Mouse (Mus musculus) heart, postnatal 36 days (tissue): ENCODE results near the gene Alox12. TPM values are rescaled to one million over a fixed set of nuclear protein-coding genes. Genes with fewer than 3 reads are reported as not detected.

Experiments
- DNase-seq, 2 experiments: peaks; one replicate each; pipeline ENCODE4 v3.0.0; 2021 to 2022
- intact Hi-C: fragments of 180-260 bp; cut with DNase I; formaldehyde crosslinking; loops from one replicate; pipeline ENCODE4 v1.15.1; 2025
- total RNA-seq, 2 experiments: library from RNA; stranded (reverse); gene quantifications; 2 replicates each; pipeline ENCODE4 v1.2.3; 2021

The Alox12 gene
- total RNA-seq, 2 experiments from 2014 or later = 2.5 to 3.7 TPM

GRCm38 (mm10) chr11:70247136-70247845 is 7.9 kb downstream of the Alox12 start:
- intact Hi-C loops = no loop called here
- DNase-seq = peak; percentile 72 to 74

GRCm38 (mm10) chr11:70242591-70242990 is 12.6 kb downstream of the Alox12 start:
- no peak for DNase-seq
- intact Hi-C loops = no loop called here

- peak; percentile 84 to 92 for DNase-seq
- intact Hi-C loops = loop anchor here (10.0 kb wide), 2 partner anchors 405 to 825 kb away; partner anchors contain the start of genes Kdm6b, Rnf167 and Slc25a11
Observed at GRCm38 (mm10) chr11:70239541-70240279, 15.4 kb downstream of the Alox12 start, which contains the start of the genes Gm21988 and Rnasek. TSS of gene Gm21988 (minus strand) at chr11:70239830. TSS of gene Rnasek (minus strand) at chr11:70239842.

GRCm38 (mm10) chr11:70238591-70239440 is 16.3 kb downstream of the Alox12 start:
- peak in 1 of 2 experiments; percentile 34 for DNase-seq
- intact Hi-C loops = loop anchor here (10.0 kb wide), 2 partner anchors 406 to 824 kb away; partner anchors contain the start of genes Kdm6b, Rnf167 and Slc25a11

GRCm38 (mm10) chr11:70237457-70238167 is 17.5 kb downstream of the Alox12 start, which contains the start of gene 0610010K14Rik:
TSS of gene 0610010K14Rik (minus strand) at chr11:70237914.
- intact Hi-C loops = loop anchor here (10.0 kb wide), 2 partner anchors 407 to 823 kb away; partner anchors contain the start of genes Kdm6b, Rnf167 and Slc25a11
- peak; percentile 99 for DNase-seq

- intact Hi-C loops = loop anchor here (10.0 kb wide), 2 partner anchors 408 to 822 kb away; partner anchors contain the start of genes Kdm6b, Rnf167 and Slc25a11
- DNase-seq = peak in 1 of 2 experiments; percentile 32
Observed at GRCm38 (mm10) chr11:70236717-70237116, 18.4 kb downstream of the Alox12 start.

GRCm38 (mm10) chr11:70235254-70235900 is 19.8 kb downstream of the Alox12 start:
- no peak for DNase-seq
- intact Hi-C loops = loop anchor here (10.0 kb wide), 2 partner anchors 409 to 821 kb away; partner anchors contain the start of genes Kdm6b, Rnf167 and Slc25a11

- no peak for DNase-seq
- intact Hi-C loops = loop anchor here (10.0 kb wide), 2 partner anchors 410 to 820 kb away; partner anchors contain the start of genes Kdm6b, Rnf167 and Slc25a11
Observed at GRCm38 (mm10) chr11:70234497-70234896, 20.7 kb downstream of the Alox12 start.

- intact Hi-C loops = loop anchor here (10.0 kb wide), 2 partner anchors 411 to 819 kb away; partner anchors contain the start of genes Kdm6b, Rnf167 and Slc25a11
- peak; percentile 51 to 59 for DNase-seq
Observed at GRCm38 (mm10) chr11:70234037-70234436, 21.1 kb downstream of the Alox12 start.

GRCm38 (mm10) chr11:70233016-70233415 is 22.1 kb downstream of the Alox12 start:
- DNase-seq = peak in 1 of 2 experiments; percentile 28
- intact Hi-C loops = loop anchor here (10.0 kb wide), 2 partner anchors 412 to 818 kb away; partner anchors contain the start of genes Kdm6b, Rnf167 and Slc25a11

GRCm38 (mm10) chr11:70232546-70232945 is 22.6 kb downstream of the Alox12 start:
- DNase-seq = peak; percentile 63 to 82
- intact Hi-C loops = loop anchor here (10.0 kb wide), 2 partner anchors 412 to 818 kb away; partner anchors contain the start of genes Kdm6b, Rnf167 and Slc25a11

- intact Hi-C loops = loop anchor here (1.0 to 10.0 kb wide), 3 partner anchors 9 to 815 kb away; partner anchors contain the start of genes Kdm6b, Rnf167, Slc16a13 and Slc25a11
- peak; percentile 91 to 92 for DNase-seq
Observed at GRCm38 (mm10) chr11:70230239-70230727, 24.9 kb downstream of the Alox12 start.

- peak in 1 of 2 experiments; percentile 62 for DNase-seq
- intact Hi-C loops = loop anchor here (1.0 to 10.0 kb wide), 3 partner anchors 8 to 815 kb away; partner anchors contain the start of genes Kdm6b, Rnf167, Slc16a13 and Slc25a11
Observed at GRCm38 (mm10) chr11:70229260-70230010, 25.7 kb downstream of the Alox12 start, which contains the start of gene Bcl6b. TSS of gene Bcl6b (minus strand) at chr11:70229798.

GRCm38 (mm10) chr11:70228828-70229227 is 26.3 kb downstream of the Alox12 start:
- intact Hi-C loops = no loop called here
- DNase-seq = peak; percentile 88 to 90

- intact Hi-C loops = no loop called here
- peak in 1 of 2 experiments; percentile 19 for DNase-seq
Observed at GRCm38 (mm10) chr11:70227661-70228245, 27.4 kb downstream of the Alox12 start.

- peak in 1 of 2 experiments; percentile 23 for DNase-seq
- intact Hi-C loops = no loop called here
Observed at GRCm38 (mm10) chr11:70227126-70227525, 28.0 kb downstream of the Alox12 start.

GRCm38 (mm10) chr11:70226602-70226890 is 28.6 kb downstream of the Alox12 start:
- no peak for DNase-seq
- intact Hi-C loops = no loop called here
